Comparison of ENCODE assay signal across 25 mouse cellular contexts in the genomic region with DNA sequence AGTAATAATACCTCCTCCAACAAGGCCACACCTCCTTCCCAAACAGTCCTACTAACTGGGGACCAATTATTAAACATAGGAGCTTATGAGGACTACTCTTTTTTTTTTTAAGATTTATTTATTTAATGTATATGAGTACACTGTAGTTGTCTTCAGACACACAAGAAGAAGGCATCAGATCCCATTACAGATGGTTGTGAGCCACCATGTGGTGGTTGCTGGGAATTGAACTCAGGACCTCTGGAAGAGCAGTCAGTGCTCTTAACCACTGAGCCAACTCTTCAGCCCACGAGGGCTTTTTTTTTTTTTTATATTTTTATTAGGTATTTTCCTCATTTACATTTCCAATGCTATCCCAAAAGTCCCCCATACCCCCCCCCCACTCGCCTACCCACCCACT. TPM values are rescaled to one million over a fixed set of nuclear protein-coding genes. Genes with fewer than 3 reads are reported as not detected.
"Had no signal": no experiment of that assay in that cellular context is flagged by ENCODE, and none has a peak within 500 bp of the region (broad histone marks: within the 10 kb centered on the region; RNA-seq: fewer than 3 reads in every experiment).

No protein-coding gene starts in this region.

RNA-seq across cellular contexts. Expression of a gene that starts 36.1 kb away (rescaled TPM):
- total RNA-seq: gastrocnemius, adult 18-20 months; gastrocnemius, postnatal 10 days; gastrocnemius, postnatal 25 days; gastrocnemius, postnatal 4 days; granulocyte monocyte progenitor cell, adult 5-6 weeks; heart, adult 18-20 months; heart, postnatal 14 days; heart, postnatal 36 days; hematopoietic stem cell, adult 5-6 weeks; hindbrain, postnatal 0 days; layer of hippocampus, adult 8-10 months; layer of hippocampus, postnatal 14 days; layer of hippocampus, postnatal 36 days; left cerebral cortex, adult 18-20 months; left cerebral cortex, postnatal 14 days; left cerebral cortex, postnatal 36 days had no signal
- polyA plus RNA-seq: heart, embryonic 11.5 days; heart, postnatal 0 days; hindbrain, embryonic 11.5 days; hindbrain, embryonic 13.5 days; hindbrain, embryonic 15.5 days; hindbrain, postnatal 0 days; kidney, embryonic 15.5 days; limb, embryonic 10.5 days; limb, embryonic 12.5 days; limb, embryonic 14.5 days had no signal
